Mouse (Mus musculus) heart, adult 2 months (tissue): ENCODE data around the gene Fam19a5. TPM values are rescaled to one million over a fixed set of nuclear protein-coding genes. Genes with fewer than 3 reads are reported as not detected.

Experiments
- DNase-seq, 2 experiments: peaks; one replicate each; pipeline ENCODE4 v3.0.0; 2021
- H3K27ac ChIP-seq: fragments of 200-600 bp; 2 replicates; pipeline ENCODE4 v1.8.1; 2022
- H3K27me3 ChIP-seq: fragments of 200-500 bp; 2 replicates; pipeline ENCODE4 v1.6.1; 2012; ENCODE audit warnings: mild to moderate bottlenecking, low read length, inconsistent platforms, mixed read lengths; ENCODE audit not compliant: control insufficient read depth, insufficient read depth
- H3K36me3 ChIP-seq: fragments of 200-500 bp; 2 replicates; pipeline ENCODE4 v1.6.1; 2012; ENCODE audit warnings: low read length, inconsistent platforms; ENCODE audit not compliant: control insufficient read depth, insufficient read depth
- H3K4me1 ChIP-seq: fragments of 200-500 bp; 2 replicates; pipeline ENCODE4 v1.6.1; 2011; ENCODE audit warnings: low read length; ENCODE audit not compliant: control insufficient read depth, insufficient read depth
- H3K4me3 ChIP-seq: fragments of 200-600 bp; 2 replicates; pipeline ENCODE4 v1.8.1; 2022
- H3K79me2 ChIP-seq: fragments of 200-500 bp; replicated peaks from 2 replicates; pipeline ENCODE4 v1.6.1; 2012; ENCODE audit warnings: mild to moderate bottlenecking, inconsistent platforms, low read length, moderate library complexity, mixed read lengths; ENCODE audit not compliant: control insufficient read depth, insufficient read depth
- H3K9ac ChIP-seq: fragments of 200-500 bp; 2 replicates; pipeline ENCODE4 v1.6.1; 2012; ENCODE audit warnings: low read depth, mild to moderate bottlenecking, control low read depth, inconsistent platforms, low read length, mixed read lengths
- CTCF ChIP-seq: fragments of 200-600 bp; IDR thresholded peaks from 2 replicates; pipeline ENCODE4 v1.8.1; 2022; ENCODE audit warnings: antibody characterized with exemption, mild to moderate bottlenecking, moderate library complexity
- EP300 ChIP-seq: fragments of 200-500 bp; IDR thresholded peaks from 2 replicates; pipeline ENCODE4 v1.6.1; 2011; ENCODE audit warnings: low read depth, low read length, control low read depth; ENCODE audit not compliant: insufficient read depth
- POLR2A ChIP-seq: fragments of 200-500 bp; IDR thresholded peaks from 2 replicates; pipeline ENCODE4 v1.6.1; 2011; ENCODE audit warnings: mild to moderate bottlenecking, low read depth, low read length, control low read depth; ENCODE audit not compliant: insufficient read depth
- WGBS: fragments of 180-500 bp; shearing (Covaris S2); methylation state at CpG from one replicate; pipeline ENCODE4 v1.1.7; 2018; 5-methylcytosine and 5-hydroxymethylcytosine counted together
- intact Hi-C: fragments of 180-260 bp; cut with DNase I; formaldehyde crosslinking; loops from one replicate; pipeline ENCODE4 v1.15.1; 2025
- polyA plus RNA-seq: library from polyadenylated mRNA; depleted of rRNA; stranded (reverse); fragments of >200 nt; gene quantifications from 2 replicates; pipeline ENCODE4 v1.2.3, GENCODE M21; 2012
- total RNA-seq, 2 experiments: library from RNA; stranded (reverse); gene quantifications; 2 replicates each; pipeline ENCODE4 v1.2.3; 2021

The Fam19a5 gene
- total and polyA plus RNA-seq, 3 experiments = 3.5 to 5.0 (median 4.2) TPM

DNA sequence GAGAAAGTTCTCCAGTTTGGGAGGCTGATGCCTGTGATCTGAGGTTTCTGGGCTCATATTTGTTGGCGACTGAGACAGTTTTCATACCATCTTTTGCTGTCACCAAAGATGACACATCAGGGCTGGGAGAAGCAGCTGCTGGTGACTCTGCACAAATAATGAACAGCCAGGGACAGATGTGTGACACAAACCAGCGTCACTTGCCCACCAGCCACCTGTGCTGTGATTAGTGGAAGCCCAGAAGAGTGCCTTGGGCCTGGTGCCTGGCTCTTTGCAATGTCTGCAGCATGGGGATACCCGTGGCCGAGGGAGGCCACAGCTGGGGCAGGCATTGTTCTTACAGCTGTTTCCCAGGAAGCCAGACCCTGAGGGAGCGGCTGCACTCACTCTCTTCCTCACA lies 173.0 kb downstream of the Fam19a5 start:
- DNase-seq = no peak
- Histone ChIP-seq H3K4me3 (no peak overlapping the region), H3K9ac (no peak overlapping the region), H3K79me2 (no peaks in the 10 kb centered on the region), H3K36me3 (no peaks in the 10 kb centered on the region), H3K4me1 (no peaks in the 10 kb centered on the region), H3K27ac (no peak overlapping the region), H3K27me3 (no peaks in the 10 kb centered on the region)
- intact Hi-C loops = no loop called here
- 44% methylated on average over 5 of the region's 5 CpGs for WGBS
- TF ChIP-seq CTCF (no peak), EP300 (no peak), POLR2A (no peak)

DNA sequence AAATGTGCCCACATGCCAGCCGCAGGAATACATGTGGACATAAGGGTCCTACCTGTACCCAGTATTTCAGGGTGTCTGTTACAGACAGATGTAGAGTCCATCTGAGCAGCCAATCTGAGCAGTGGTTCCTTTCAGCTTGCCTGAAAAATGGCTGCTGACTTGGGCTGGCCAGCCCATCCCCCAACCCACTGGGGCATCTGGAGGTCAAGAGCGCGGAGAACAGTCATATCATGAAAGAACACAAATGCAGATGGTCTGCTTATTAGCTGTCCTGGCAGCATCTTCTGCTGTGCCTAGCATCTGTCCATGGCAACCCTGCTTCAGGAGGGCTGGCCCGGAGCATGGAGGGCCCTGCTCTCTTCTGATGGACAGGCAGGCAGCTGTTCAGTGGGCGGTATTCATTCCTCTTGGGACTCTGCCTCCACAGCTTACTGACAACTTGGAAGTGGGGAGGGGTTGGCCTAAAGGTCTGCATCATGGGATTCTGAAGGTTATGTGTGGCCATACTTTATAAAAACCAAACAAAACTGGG lies 179.4 kb downstream of the Fam19a5 start:
- no peak overlapping the region for H3K27ac ChIP-seq
- H3K27me3 ChIP-seq = no peaks in the 10 kb centered on the region
- H3K4me1 ChIP-seq = no peaks in the 10 kb centered on the region
- H3K4me3 ChIP-seq = no peak overlapping the region
- no peaks in the 10 kb centered on the region for H3K36me3 ChIP-seq
- intact Hi-C loops = no loop called here
- H3K79me2 ChIP-seq = no peaks in the 10 kb centered on the region
- WGBS = 79% methylated on average over 5 of the region's 5 CpGs
- TF ChIP-seq EP300 = no peak
- TF ChIP-seq CTCF = no peak
- no peak for TF ChIP-seq POLR2A
- DNase-seq = no peak
- no peak overlapping the region for H3K9ac ChIP-seq

DNA sequence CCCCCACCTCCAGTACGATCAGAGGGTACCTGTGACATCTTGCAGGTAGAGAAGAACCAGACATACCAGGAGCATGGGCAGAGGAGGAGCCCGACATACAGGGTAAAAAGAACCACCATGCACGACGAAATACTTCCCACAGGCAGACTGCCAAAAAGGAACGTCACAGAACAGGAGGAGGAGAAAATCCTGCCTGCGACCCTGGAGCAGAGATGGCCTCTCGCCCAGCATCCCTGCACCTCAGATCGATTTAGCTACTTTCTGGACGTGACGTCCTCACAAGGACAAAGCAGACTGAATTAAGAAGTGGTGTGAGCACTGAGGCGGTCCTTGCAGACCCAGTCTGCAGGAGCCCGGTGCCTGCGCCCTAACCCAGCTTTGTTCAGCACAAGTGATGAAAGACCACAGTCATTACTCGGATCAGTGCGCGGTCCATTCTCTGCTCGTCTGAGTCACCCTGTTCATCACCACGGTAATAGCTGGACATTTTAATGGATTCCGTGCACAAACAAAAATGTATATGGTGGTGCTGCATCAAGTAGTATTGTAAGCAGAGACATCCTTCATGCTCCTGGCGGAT lies 182.6 kb downstream of the Fam19a5 start:
- Histone ChIP-seq H3K9ac (no peak overlapping the region), H3K27me3 (no peaks in the 10 kb centered on the region), H3K4me1 (no peaks in the 10 kb centered on the region), H3K79me2 (no peaks in the 10 kb centered on the region), H3K4me3 (no peak overlapping the region), H3K27ac (no peak overlapping the region), H3K36me3 (no peaks in the 10 kb centered on the region)
- no peak for DNase-seq
- WGBS = 72% methylated on average over 20 of the region's 20 CpGs
- intact Hi-C loops = no loop called here
- TF ChIP-seq EP300 (no peak), CTCF (no peak), POLR2A (no peak)

DNA sequence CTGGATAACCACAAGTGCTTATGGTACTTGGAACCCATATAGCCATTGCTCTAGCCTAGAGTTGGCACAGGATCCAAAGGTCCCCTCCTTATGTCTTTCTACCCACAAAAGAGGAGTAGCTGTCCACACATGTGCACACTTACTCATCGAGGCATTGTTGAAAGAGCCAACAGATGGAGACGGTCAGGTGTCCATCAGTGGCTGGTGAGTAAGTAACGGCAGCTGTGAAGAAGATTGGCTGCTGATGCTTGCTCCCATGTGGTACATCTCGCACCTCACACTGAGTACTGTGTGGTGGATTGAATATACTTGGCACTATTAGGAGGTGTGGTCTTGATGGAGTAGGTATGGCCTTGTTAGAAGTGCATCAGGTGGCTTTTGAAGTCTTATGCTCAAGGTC lies 192.2 kb downstream of the Fam19a5 start:
- H3K27me3 ChIP-seq = no peaks in the 10 kb centered on the region

DNA sequence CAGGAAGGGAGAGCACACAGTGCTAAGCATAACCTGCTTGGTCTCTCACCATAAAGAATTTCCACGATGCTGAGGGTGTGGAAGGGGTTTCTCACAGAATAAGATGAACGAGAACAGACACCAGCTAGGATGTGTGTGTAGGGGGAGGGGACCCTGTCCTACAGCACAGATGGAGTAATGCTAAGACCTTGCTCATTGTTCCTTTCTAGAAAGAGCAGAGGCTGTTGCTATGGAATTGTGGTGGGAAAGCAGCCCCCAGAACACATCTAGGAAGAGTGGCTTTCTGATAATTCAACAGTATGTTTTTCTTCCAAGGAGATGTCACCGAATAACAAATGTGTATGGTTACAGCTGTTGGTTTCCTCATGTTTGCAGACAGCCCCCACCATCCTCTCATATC lies 211.4 kb downstream of the Fam19a5 start:
- Histone ChIP-seq H3K27me3 (no peaks in the 10 kb centered on the region), H3K4me1 (no peaks in the 10 kb centered on the region), H3K36me3 (no peaks in the 10 kb centered on the region), H3K9ac (no peak overlapping the region), H3K4me3 (no peak overlapping the region), H3K27ac (no peak overlapping the region), H3K79me2 (no peaks in the 10 kb centered on the region)
- no peak for DNase-seq
- intact Hi-C loops = no loop called here
- WGBS = 81% methylated on average over 3 of the region's 3 CpGs
- TF ChIP-seq EP300 (no peak), POLR2A (no peak), CTCF (no peak)

More for the DNA sequence above, 192.2 kb downstream of the Fam19a5 start:
- 85% methylated on average over 4 of the region's 4 CpGs for WGBS
- Histone ChIP-seq H3K79me2 (no peaks in the 10 kb centered on the region), H3K36me3 (no peaks in the 10 kb centered on the region), H3K4me3 (no peak overlapping the region), H3K27ac (no peak overlapping the region), H3K4me1 (no peaks in the 10 kb centered on the region), H3K9ac (no peak overlapping the region)
- intact Hi-C loops = no loop called here
- TF ChIP-seq POLR2A (no peak), CTCF (no peak), EP300 (no peak)
- DNase-seq = no peak

DNA sequence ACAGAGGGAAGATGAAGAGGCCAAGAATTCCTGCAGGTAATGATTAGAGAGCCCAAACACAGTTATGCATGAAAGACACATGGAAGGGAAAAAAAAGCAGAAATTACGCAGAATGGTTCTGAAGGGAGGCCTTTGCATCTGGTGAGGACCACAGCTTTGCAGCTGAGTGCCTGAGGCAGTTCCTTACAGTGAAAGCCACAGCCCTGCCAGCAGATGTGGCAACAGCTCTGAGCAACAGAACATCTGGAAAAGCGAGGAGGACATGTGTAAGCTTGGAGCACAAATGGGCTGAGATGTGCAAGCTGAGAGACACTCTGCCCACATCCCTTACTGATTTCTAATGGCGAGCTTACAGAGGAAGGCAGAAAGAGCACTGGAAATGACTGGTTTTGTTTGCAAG lies 221.8 kb downstream of the Fam19a5 start:
- H3K4me1 ChIP-seq = no peaks in the 10 kb centered on the region
- no peak overlapping the region for H3K27ac ChIP-seq
- no peak overlapping the region for H3K9ac ChIP-seq
- DNase-seq = no peak
- WGBS = 80% methylated on average over 3 of the region's 3 CpGs
- no peaks in the 10 kb centered on the region for H3K79me2 ChIP-seq
- H3K4me3 ChIP-seq = no peak overlapping the region
- no peaks in the 10 kb centered on the region for H3K36me3 ChIP-seq
- no peak for TF ChIP-seq POLR2A
- TF ChIP-seq CTCF = no peak
- no peak for TF ChIP-seq EP300
- no peaks in the 10 kb centered on the region for H3K27me3 ChIP-seq
- intact Hi-C loops = no loop called here

DNA sequence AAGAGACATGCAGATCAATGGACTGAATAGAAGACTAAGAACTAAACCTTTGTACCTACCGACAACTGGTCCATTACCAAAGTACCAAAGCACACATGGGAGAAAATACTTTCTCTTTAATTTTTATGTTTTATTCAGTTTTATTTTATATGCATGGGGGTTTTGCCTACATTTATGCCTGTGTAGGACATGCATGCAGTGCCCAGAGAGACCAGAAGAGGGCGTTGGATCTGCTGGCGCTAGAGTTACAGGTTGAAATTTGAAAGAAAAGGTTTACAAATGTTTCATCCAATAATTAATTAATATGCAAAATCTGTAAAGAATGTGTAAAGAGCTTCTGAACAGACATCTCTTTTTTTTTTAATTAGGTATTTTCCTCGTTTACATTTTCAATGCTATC lies 229.9 kb downstream of the Fam19a5 start:
- no peak overlapping the region for H3K9ac ChIP-seq
- H3K4me3 ChIP-seq = no peak overlapping the region
- H3K79me2 ChIP-seq = no peaks in the 10 kb centered on the region
- H3K4me1 ChIP-seq = no peaks in the 10 kb centered on the region
- H3K27me3 ChIP-seq = no peaks in the 10 kb centered on the region
- no peak for DNase-seq
- intact Hi-C loops = no loop called here
- WGBS = 57% methylated on average over 4 of the region's 4 CpGs
- no peak for TF ChIP-seq EP300
- no peak for TF ChIP-seq POLR2A
- TF ChIP-seq CTCF = no peak
- no peak overlapping the region for H3K27ac ChIP-seq
- no peaks in the 10 kb centered on the region for H3K36me3 ChIP-seq
